Mouse (Mus musculus) kidney, adult 2 months (tissue): ENCODE measurements at regions not wholly inside any gene's neighbourhood (a gene's known extent, or its start where the extent isn't known, plus 50 kb on each side); places are given as distances from the start of the nearest gene placed in this dataset.

Experiments used
- DNase-seq: peaks from one replicate; pipeline ENCODE4 v3.0.0; 2021
- H3K27ac ChIP-seq: fragments of 200-500 bp; 2 replicates; pipeline ENCODE4 v1.5.1; 2012; ENCODE audit warnings: low read depth, low read length, control low read depth, inconsistent platforms; ENCODE audit not compliant: insufficient read depth
- H3K27me3 ChIP-seq: fragments of 200-500 bp; replicated peaks from 2 replicates; pipeline ENCODE4 v1.6.1; 2012; ENCODE audit warnings: mild to moderate bottlenecking, moderate library complexity, low read length, inconsistent platforms; ENCODE audit not compliant: control insufficient read depth, insufficient read depth
- H3K36me3 ChIP-seq: fragments of 200-500 bp; 2 replicates; pipeline ENCODE4 v1.6.1; 2012; ENCODE audit warnings: mild to moderate bottlenecking, moderate library complexity, low read length, inconsistent platforms; ENCODE audit not compliant: control insufficient read depth, insufficient read depth
- H3K4me1 ChIP-seq: fragments of 200-500 bp; 2 replicates; pipeline ENCODE4 v1.6.1; 2011; ENCODE audit warnings: low read length; ENCODE audit not compliant: control insufficient read depth, insufficient read depth
- H3K4me3 ChIP-seq: fragments of 200-500 bp; 2 replicates; pipeline ENCODE4 v1.5.1; 2011; ENCODE audit warnings: mild to moderate bottlenecking, low read depth, low read length, control low read depth; ENCODE audit not compliant: insufficient read depth
- CTCF ChIP-seq: fragments of 200-500 bp; conservative IDR thresholded peaks from 2 replicates; pipeline ENCODE4 v1.5.1; 2011; ENCODE audit warnings: low read depth, mild to moderate bottlenecking, control low read depth, low read length, moderate library complexity, mixed read lengths; ENCODE audit not compliant: insufficient read depth, insufficient read length
- POLR2A ChIP-seq: fragments of 200-500 bp; IDR thresholded peaks from one replicate; pipeline ENCODE4 v1.6.1; 2011; ENCODE audit warnings: low read depth, low read length, control low read depth
- WGBS: fragments of 180-500 bp; shearing (Covaris S2); methylation state at CpG from one replicate; pipeline ENCODE4 v1.1.7; 2018; 5-methylcytosine and 5-hydroxymethylcytosine counted together

- H3K4me1 ChIP-seq, result no peaks in the 10 kb centered on the region
- no peak for DNase-seq
- H3K4me3 ChIP-seq, result no peak overlapping the region
- no peak overlapping the region for H3K27ac ChIP-seq
- no peaks in the 10 kb centered on the region for H3K36me3 ChIP-seq
- TF ChIP-seq POLR2A, result no peak
- TF ChIP-seq CTCF, result no peak
- no peaks in the 10 kb centered on the region for H3K27me3 ChIP-seq
- WGBS, result 88% methylated on average over 12 of the region's 12 CpGs
Measured at GRCm38 (mm10) chr3:120897221-120897620, 274.3 kb downstream of the Rwdd3 start.

GRCm38 (mm10) chr3:120886063-120886841 is 285.2 kb downstream of the Rwdd3 start:
- DNase-seq, result no peak
- H3K36me3 ChIP-seq, result no peaks in the 10 kb centered on the region
- 57% methylated on average over 20 of the region's 20 CpGs for WGBS
- no peaks in the 10 kb centered on the region for H3K4me1 ChIP-seq
- H3K27me3 ChIP-seq, result no peaks in the 10 kb centered on the region
- TF ChIP-seq POLR2A (no peak), CTCF (no peak)
- no peak overlapping the region for H3K27ac ChIP-seq
- no peak overlapping the region for H3K4me3 ChIP-seq

- Histone ChIP-seq H3K27me3 (no peaks in the 10 kb centered on the region), H3K4me1 (no peaks in the 10 kb centered on the region), H3K36me3 (no peaks in the 10 kb centered on the region), H3K27ac (no peak overlapping the region), H3K4me3 (no peak overlapping the region)
- no peak for DNase-seq
- 84% methylated on average over 5 of the region's 5 CpGs for WGBS
- TF ChIP-seq CTCF, result no peak
- no peak for TF ChIP-seq POLR2A
Measured at GRCm38 (mm10) chr3:120885401-120885800, 286.1 kb downstream of the Rwdd3 start.

GRCm38 (mm10) chr3:120884189-120884588 is 287.3 kb downstream of the Rwdd3 start:
- WGBS, result 45% methylated on average over 10 of the region's 10 CpGs
- no peaks in the 10 kb centered on the region for H3K4me1 ChIP-seq
- no peaks in the 10 kb centered on the region for H3K27me3 ChIP-seq
- no peak for DNase-seq
- TF ChIP-seq CTCF, result no peak
- TF ChIP-seq POLR2A, result no peak
- H3K4me3 ChIP-seq, result no peak overlapping the region
- H3K36me3 ChIP-seq, result no peaks in the 10 kb centered on the region
- H3K27ac ChIP-seq, result no peak overlapping the region

GRCm38 (mm10) chr3:120883650-120884049 is 287.8 kb downstream of the Rwdd3 start:
- WGBS, result 28% methylated on average over 5 of the region's 5 CpGs
- Histone ChIP-seq H3K4me1 (no peaks in the 10 kb centered on the region), H3K4me3 (no peak overlapping the region), H3K27ac (no peak overlapping the region), H3K36me3 (no peaks in the 10 kb centered on the region), H3K27me3 (no peaks in the 10 kb centered on the region)
- no peak for TF ChIP-seq POLR2A
- TF ChIP-seq CTCF, result no peak
- DNase-seq, result no peak

- TF ChIP-seq POLR2A, result no peak
- TF ChIP-seq CTCF, result no peak
- Histone ChIP-seq H3K36me3 (no peaks in the 10 kb centered on the region), H3K4me1 (no peaks in the 10 kb centered on the region), H3K4me3 (no peak overlapping the region), H3K27me3 (no peaks in the 10 kb centered on the region), H3K27ac (no peak overlapping the region)
- WGBS, result 83% methylated on average over 2 of the region's 2 CpGs
- no peak for DNase-seq
Measured at GRCm38 (mm10) chr3:120879409-120879808, 292.1 kb downstream of the Rwdd3 start.

GRCm38 (mm10) chr3:120875740-120876139 is 295.8 kb downstream of the Rwdd3 start:
- no peaks in the 10 kb centered on the region for H3K4me1 ChIP-seq
- H3K27ac ChIP-seq, result no peak overlapping the region
- no peak overlapping the region for H3K4me3 ChIP-seq
- no peak for TF ChIP-seq POLR2A
- no peak for TF ChIP-seq CTCF
- no peaks in the 10 kb centered on the region for H3K27me3 ChIP-seq
- H3K36me3 ChIP-seq, result no peaks in the 10 kb centered on the region
- DNase-seq, result no peak
- 74% methylated on average over 3 of the region's 3 CpGs for WGBS
